Mouse (Mus musculus): Measurements from ENCODE around the gene Prtg. TPM values are rescaled to one million over a fixed set of nuclear protein-coding genes. Genes with fewer than 3 reads are reported as not detected.

Gene Prtg
- 5.5 and 11.4 TPM in 2 replicates for polyA plus RNA-seq (2016; fragmentation: Nextera tagmentation; extraction: Ambion mirVana)

DNA sequence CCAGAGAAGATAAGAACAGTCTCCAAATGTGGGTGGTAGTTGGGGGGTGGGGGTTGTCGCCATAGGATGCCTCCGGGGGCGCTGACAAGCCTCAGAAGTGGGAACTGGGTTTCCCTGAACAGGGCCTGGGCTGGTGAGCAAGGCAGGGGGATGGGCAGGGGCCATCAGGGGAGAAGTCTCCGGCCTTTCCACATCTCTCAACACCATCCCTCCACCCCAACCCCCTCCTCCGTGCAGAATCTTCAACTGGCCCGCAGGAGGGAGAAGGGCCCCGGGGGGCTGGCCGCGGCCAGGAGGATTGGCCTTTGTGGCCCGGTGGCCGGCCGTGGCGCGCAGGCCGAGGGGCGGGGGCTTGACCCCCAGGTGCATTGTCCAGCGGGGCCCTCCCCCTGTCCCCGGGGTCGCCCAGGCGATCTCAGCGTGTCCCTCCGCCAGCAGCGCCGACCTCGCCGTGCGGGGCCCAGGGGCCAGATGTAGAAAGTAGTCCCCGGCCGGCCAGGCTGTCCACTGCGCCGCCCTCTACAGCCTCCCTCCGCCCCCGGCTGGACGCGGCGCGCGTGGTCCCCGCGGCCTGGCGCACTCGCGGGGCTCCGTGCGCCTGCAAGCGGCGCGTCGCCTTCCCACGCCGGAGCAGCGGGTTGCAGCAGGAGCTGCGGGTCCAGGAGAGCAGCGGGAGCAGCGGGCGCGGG, at the start of gene Prtg:
Gene Prtg (plus strand): TSS at position 144 of the 689 bp plus-strand sequence.
- Histone ChIP-seq H3K36me3 (peaks cover 22% of the 10 kb centered on the region), H3K27ac (peak within 1 kb of the TSS; percentile 99), H3K4me1 (peaks cover 53% of the 10 kb centered on the region), H3K27me3 (ENCODE audit: low read depth, poor library complexity, severe bottlenecking) (no peaks in the 10 kb centered on the region), H3K9me3 (replicated peaks) (no peaks in the 10 kb centered on the region), H3K4me3 (peak within 1 kb of the TSS; percentile 86)
- WGBS: under 1% methylated on average over 56 of the region's 57 CpGs
- peak; percentile 90 for DNase-seq (ENCODE audit: low spot score)

DNA sequence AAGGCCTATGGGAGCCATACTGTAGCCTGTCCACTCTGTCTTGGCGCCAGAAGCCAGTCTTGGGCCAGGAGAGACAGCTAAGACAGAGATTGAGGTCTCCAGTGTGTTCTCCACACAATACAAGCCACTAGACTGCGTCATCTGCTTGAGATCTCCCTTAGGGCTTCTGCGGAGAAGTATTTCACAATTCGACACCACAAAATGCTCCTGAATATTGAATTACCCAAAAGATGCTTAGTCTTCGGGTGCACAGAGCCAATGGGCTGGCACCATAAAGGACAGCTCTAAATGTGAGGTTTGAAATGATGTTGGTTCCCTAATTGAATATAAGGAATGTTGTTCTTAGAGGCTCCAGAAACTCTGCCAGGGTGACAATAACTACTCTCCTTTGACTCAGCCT, 49.5 kb upstream of the Prtg start:
- no peak for DNase-seq (ENCODE audit: low spot score)
- Histone ChIP-seq H3K9me3 (replicated peaks) (no peaks in the 10 kb centered on the region), H3K27ac (no peak overlapping the region), H3K4me1 (peaks cover 46% of the 10 kb centered on the region), H3K27me3 (ENCODE audit: low read depth, poor library complexity, severe bottlenecking) (no peaks in the 10 kb centered on the region), H3K4me3 (no peak overlapping the region), H3K36me3 (no peaks in the 10 kb centered on the region)
- 92% methylated on average over 5 of the region's 5 CpGs for WGBS

DNA sequence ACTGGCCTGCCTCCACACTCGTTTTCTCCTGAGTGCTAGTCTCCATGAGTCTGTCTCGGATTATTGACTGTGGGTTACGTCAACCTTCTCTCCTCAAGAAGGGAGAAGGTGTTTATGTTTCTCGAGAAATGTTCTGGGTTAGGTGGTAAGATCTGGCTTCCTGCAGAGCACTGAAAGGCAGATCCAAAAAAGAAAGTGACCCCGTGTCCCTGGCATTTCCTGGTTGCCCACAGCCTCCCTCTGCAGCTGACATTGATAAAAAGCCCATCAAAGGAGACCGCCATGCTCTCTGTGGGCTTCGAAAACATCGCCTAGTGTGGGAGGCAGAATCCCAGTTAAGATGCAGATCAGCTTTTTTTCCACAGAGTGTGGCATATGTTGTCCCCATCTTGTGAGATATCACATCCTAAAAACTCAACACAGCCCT, 48.0 kb upstream of the Prtg start:
- H3K4me1 ChIP-seq: peaks cover 47% of the 10 kb centered on the region
- H3K27ac ChIP-seq: peak overlapping the region; percentile 48; the same call in 1 of the 2 replicates
- H3K4me3 ChIP-seq: peak overlapping the region; percentile 18; the same call in 1 of the 2 replicates
- 11% methylated on average over 8 of the region's 8 CpGs for WGBS
- no peaks in the 10 kb centered on the region for H3K36me3 ChIP-seq
- H3K27me3 ChIP-seq (ENCODE audit: low read depth, poor library complexity, severe bottlenecking): no peaks in the 10 kb centered on the region
- peak; percentile 73 for DNase-seq (ENCODE audit: low spot score)
- H3K9me3 ChIP-seq (replicated peaks): no peaks in the 10 kb centered on the region

DNA sequence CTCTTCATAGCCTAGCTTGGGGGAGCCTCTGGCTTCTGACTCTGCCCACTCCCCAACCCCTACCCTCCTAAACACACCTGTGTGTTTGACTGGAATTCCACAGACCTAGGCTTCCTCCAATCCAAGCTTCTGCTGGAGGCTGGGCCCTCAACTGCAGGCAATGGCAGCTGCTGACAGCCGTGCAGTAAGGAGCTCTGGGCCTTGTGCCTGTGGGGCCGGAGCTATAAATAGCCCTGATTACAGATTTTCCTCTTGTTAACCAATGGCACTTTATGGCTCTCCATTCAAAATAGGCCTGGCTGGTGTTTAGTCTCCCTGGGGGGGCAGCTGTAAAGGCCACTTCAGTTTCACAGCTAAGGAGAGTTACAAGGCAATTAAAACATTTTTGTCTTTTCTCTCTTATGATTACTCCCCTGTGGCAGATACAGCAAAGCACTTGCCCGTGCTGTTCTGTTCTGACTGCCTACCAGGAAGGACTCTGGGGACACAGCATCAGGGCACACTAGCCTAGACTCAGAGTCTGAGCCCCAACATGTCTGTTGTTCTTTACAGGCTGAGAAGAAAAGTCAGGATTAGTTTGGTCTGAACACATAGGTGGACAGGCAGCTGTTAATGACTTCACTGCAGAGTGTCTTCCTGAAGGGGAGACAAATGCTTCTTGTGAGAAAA, 43.5 kb upstream of the Prtg start:
- peak; percentile 59 for DNase-seq (ENCODE audit: low spot score)
- no peaks in the 10 kb centered on the region for H3K36me3 ChIP-seq
- peak overlapping the region; percentile 15; the same call in 1 of the 2 replicates for H3K4me3 ChIP-seq

DNA sequence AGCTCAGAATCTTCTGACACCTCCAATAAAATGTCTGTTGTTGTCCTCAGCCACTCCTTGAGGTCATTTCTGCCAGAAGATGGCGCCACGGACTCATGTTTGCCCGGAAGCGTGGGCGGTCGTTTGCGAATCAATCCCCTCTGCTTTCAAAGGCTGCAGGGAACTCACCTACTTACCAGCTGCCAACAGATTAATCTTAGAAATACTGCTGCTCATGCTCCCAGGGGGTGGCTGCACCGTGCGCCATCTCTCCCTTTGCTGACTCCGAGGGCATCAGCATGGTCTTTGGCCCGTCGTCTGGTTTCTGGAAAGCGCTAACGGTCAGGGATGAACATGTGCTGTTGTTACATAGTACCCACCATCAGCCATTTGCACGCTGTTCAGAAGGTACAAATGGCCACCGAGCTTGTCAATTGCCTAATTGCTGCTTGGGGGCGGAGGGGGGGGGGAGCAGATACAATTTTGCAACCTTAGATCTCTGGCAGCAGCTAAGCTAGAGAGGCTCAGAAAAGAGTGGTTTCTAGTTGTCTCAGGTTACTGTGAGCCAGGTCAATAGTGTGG, 39.8 kb upstream of the Prtg start:
- peak overlapping the region; percentile 88 for H3K27ac ChIP-seq
- no peaks in the 10 kb centered on the region for H3K27me3 ChIP-seq (ENCODE audit: low read depth, poor library complexity, severe bottlenecking)
- H3K4me1 ChIP-seq: peaks cover 38% of the 10 kb centered on the region
- peak overlapping the region; percentile 54 for H3K4me3 ChIP-seq
- H3K36me3 ChIP-seq: no peaks in the 10 kb centered on the region
- no peaks in the 10 kb centered on the region for H3K9me3 ChIP-seq (replicated peaks)
- WGBS: under 1% methylated on average over 17 of the region's 17 CpGs
- peak; percentile 93 for DNase-seq (ENCODE audit: low spot score)

More for the DNA sequence above, 43.5 kb upstream of the Prtg start:
- peaks cover 52% of the 10 kb centered on the region for H3K4me1 ChIP-seq
- 4% methylated on average over 3 of the region's 3 CpGs for WGBS
- H3K9me3 ChIP-seq (replicated peaks): no peaks in the 10 kb centered on the region
- H3K27ac ChIP-seq: peak overlapping the region; percentile 50; the same call in 1 of the 2 replicates
- H3K27me3 ChIP-seq (ENCODE audit: low read depth, poor library complexity, severe bottlenecking): no peaks in the 10 kb centered on the region

DNA sequence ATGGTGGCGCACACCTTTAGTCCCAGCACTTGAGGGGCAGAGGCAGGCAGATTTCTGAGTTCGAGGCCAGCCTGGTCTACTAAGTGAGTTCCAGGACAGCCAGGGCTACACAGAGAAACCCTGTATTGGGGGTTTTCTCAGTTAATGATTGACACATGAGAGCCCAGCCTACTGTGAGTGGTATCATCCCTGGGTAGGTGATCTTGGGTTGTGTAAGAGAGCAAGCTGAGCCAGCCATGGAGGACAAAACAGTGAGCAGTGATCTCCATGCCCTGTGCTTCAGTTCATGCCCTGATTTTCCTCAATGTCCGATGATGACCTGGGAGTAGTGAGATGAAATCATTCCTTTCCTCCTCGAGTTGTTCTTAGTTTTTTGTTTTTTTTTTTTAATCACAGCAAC, 31.7 kb upstream of the Prtg start:
- no peak overlapping the region for H3K27ac ChIP-seq
- H3K4me3 ChIP-seq: no peak overlapping the region
- peaks cover under 1% of the 10 kb centered on the region; the same call in 1 of the 2 replicates for H3K27me3 ChIP-seq (ENCODE audit: low read depth, poor library complexity, severe bottlenecking)
- no peak for DNase-seq (ENCODE audit: low spot score)
- no peaks in the 10 kb centered on the region for H3K36me3 ChIP-seq
- H3K9me3 ChIP-seq (replicated peaks): no peaks in the 10 kb centered on the region
- WGBS: 91% methylated on average over 4 of the region's 4 CpGs
- H3K4me1 ChIP-seq: peaks cover 10% of the 10 kb centered on the region

DNA sequence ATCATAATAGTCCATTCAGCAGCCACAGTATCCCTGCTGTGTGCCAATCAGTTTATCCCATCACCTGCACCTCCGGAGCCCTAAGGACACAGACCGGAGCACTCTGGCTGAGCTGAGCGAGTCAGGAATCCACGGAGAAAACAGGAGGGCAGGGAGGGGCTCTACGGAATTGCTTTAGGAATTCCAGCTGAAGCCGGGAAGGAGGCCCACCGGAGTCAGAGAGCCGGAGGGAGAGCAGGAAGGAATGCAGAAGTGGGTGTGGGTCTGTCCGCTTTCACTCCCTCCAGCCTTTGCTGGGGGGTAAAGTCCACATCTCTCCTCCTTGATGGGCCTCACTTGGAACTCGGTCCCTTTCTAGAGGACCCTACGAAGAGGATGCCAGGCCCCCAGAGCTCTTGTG, 27.7 kb upstream of the Prtg start:
- H3K9me3 ChIP-seq (replicated peaks): no peaks in the 10 kb centered on the region
- H3K4me3 ChIP-seq: no peak overlapping the region
- H3K27me3 ChIP-seq (ENCODE audit: low read depth, poor library complexity, severe bottlenecking): peaks cover 20% of the 10 kb centered on the region
- peaks cover 39% of the 10 kb centered on the region for H3K4me1 ChIP-seq
- no peaks in the 10 kb centered on the region for H3K36me3 ChIP-seq
- H3K27ac ChIP-seq: no peak overlapping the region
- no peak for DNase-seq (ENCODE audit: low spot score)
- 52% methylated on average over 11 of the region's 11 CpGs for WGBS

DNA sequence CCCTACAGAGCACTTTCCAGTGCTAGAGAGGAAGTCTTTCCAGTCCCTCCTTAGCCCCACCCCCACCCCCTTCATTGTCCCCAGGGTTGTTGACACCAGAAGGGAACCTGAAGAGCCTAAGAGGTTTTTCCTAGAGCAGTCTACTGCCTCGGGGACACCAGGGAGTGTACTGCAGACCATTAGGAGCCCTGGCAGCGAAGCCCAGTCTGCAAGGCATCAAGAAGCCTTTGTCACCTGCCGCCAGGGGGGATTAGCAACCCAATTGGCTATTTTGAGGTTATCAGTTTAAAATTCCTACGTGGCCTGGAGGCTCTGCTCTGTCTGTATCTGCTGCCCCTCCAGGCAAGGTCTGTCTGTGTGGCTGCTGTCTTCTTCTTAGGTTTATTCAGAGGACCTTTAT, 26.9 kb upstream of the Prtg start:
- WGBS: 6% methylated on average over 4 of the region's 4 CpGs

DNA sequence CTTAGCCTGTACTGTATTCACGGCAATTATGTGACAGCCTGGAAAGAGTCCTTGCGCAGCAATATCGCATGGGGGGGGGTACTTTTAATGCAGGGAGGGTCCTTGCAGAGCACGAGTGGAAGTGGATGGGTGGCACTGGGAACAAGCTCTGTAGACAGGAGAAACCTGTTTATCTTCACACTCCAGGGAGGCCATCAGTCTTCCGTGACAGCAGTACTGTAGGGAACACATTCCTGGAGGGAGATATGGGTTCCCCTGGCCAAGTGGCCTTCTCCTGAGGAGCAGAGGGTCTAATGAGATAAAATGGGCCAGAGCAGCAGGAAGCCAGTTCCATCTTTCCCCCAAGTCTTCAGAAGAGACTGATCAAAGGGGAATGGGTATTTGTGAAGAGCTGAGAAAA, 26.0 kb upstream of the Prtg start:
- Histone ChIP-seq H3K9me3 (replicated peaks) (no peaks in the 10 kb centered on the region), H3K4me3 (no peak overlapping the region), H3K27ac (no peak overlapping the region), H3K4me1 (peaks cover 39% of the 10 kb centered on the region), H3K36me3 (no peaks in the 10 kb centered on the region), H3K27me3 (ENCODE audit: low read depth, poor library complexity, severe bottlenecking) (peaks cover 20% of the 10 kb centered on the region)
- 19% methylated on average over 5 of the region's 5 CpGs for WGBS
- DNase-seq (ENCODE audit: low spot score): no peak

More for the DNA sequence above, 26.9 kb upstream of the Prtg start:
- Histone ChIP-seq H3K36me3 (no peaks in the 10 kb centered on the region), H3K4me3 (no peak overlapping the region), H3K27ac (no peak overlapping the region), H3K9me3 (replicated peaks) (no peaks in the 10 kb centered on the region), H3K27me3 (ENCODE audit: low read depth, poor library complexity, severe bottlenecking) (peaks cover 20% of the 10 kb centered on the region), H3K4me1 (peaks cover 39% of the 10 kb centered on the region)
- no peak for DNase-seq (ENCODE audit: low spot score)

DNA sequence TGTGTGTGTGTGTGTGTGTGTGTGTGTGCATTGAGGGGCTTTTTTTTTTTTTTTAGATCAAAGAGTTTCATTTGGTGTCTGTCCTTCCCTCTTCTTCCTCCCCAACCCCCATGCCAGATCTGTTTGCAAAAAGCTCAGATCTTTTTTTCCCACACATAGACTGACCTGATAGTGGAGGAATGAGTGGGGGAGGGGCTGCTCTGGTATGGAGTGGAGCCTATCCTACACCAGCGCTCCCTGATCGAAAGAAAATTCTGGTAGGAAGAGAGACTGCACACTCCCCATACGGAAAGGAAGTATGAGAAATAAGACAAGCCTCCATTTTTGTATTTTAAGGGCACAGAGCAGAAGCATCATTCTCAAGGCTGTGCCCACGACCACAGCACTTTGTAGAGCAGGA, 25.2 kb upstream of the Prtg start:
- H3K36me3 ChIP-seq: no peaks in the 10 kb centered on the region
- H3K27me3 ChIP-seq (ENCODE audit: low read depth, poor library complexity, severe bottlenecking): peaks cover 20% of the 10 kb centered on the region
- no peaks in the 10 kb centered on the region for H3K9me3 ChIP-seq (replicated peaks)
- WGBS: 14% methylated on average over 4 of the region's 4 CpGs
- peaks cover 39% of the 10 kb centered on the region for H3K4me1 ChIP-seq
- no peak for DNase-seq (ENCODE audit: low spot score)
- 0 out of 2 replicates have a peak overlapping the region, but pooled peaks have one; percentile 17 for H3K27ac ChIP-seq
- H3K4me3 ChIP-seq: no peak overlapping the region

DNA sequence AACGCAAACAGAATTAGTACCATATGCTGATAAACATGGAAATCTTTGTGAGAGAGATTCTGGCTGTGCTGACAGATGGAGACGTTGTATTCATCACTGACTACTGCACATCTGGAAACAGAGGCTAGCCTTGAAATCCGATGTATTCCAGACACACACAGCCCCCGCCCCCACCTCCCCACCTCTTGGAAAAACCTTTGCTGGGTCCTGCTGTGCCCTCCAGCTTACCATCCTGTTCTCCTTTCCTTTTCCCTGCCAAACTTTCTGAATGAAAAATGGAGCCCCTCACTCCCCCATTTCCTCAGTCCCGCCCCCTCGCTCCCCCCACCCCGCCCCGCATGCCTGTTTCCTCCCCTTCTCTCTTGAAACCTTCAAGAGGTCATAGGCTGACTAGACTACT, 24.6 kb upstream of the Prtg start:
- no peak for DNase-seq (ENCODE audit: low spot score)
- Histone ChIP-seq H3K27me3 (ENCODE audit: low read depth, poor library complexity, severe bottlenecking) (peaks cover 20% of the 10 kb centered on the region), H3K4me3 (peak overlapping the region; percentile 17; the same call in 1 of the 2 replicates), H3K9me3 (replicated peaks) (no peaks in the 10 kb centered on the region), H3K4me1 (peaks cover 39% of the 10 kb centered on the region), H3K36me3 (no peaks in the 10 kb centered on the region), H3K27ac (peak overlapping the region; percentile 36; the same call in 1 of the 2 replicates)
- 18% methylated on average over 8 of the region's 8 CpGs for whole genome bisulfite sequencing

DNA sequence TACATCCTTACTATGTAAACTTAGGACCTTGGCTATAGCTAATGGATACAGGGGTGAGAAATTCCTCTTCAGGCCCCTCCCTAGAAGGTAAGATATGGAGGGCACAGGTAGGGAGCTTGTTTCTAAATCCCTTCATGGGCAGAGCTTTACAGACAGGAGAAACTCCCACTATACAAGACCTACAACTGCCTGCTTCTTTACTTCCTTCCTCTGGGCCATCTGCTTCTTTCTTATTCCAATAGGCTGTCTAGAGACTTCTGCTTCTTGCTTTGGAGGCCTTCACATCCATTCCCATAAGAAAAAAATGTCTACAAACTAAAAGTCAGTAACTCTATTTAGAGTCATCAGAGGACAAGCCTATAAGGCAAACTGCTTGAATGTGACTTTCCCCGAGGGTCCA, 18.9 kb upstream of the Prtg start:
- H3K36me3 ChIP-seq: no peaks in the 10 kb centered on the region
- no peak for DNase-seq (ENCODE audit: low spot score)
- H3K9me3 ChIP-seq (replicated peaks): no peaks in the 10 kb centered on the region
- H3K27ac ChIP-seq: no peak overlapping the region
- peaks cover 29% of the 10 kb centered on the region for H3K4me1 ChIP-seq
- 91% methylated on average over 1 of the region's 1 CpGs for WGBS
- no peaks in the 10 kb centered on the region for H3K27me3 ChIP-seq (ENCODE audit: low read depth, poor library complexity, severe bottlenecking)
- no peak overlapping the region for H3K4me3 ChIP-seq
